Mouse (Mus musculus): ENCODE measurements around the gene Rps6kb1.
A peak's percentile ranks its signal among the peaks of the same experiment; 100 is the strongest.
"Not testable (repeated sequence)": the region's sequence is repeated elsewhere in the genome, so short reads cannot be mapped to it uniquely, and the experiment has no call there.

The Rps6kb1 gene

DNA sequence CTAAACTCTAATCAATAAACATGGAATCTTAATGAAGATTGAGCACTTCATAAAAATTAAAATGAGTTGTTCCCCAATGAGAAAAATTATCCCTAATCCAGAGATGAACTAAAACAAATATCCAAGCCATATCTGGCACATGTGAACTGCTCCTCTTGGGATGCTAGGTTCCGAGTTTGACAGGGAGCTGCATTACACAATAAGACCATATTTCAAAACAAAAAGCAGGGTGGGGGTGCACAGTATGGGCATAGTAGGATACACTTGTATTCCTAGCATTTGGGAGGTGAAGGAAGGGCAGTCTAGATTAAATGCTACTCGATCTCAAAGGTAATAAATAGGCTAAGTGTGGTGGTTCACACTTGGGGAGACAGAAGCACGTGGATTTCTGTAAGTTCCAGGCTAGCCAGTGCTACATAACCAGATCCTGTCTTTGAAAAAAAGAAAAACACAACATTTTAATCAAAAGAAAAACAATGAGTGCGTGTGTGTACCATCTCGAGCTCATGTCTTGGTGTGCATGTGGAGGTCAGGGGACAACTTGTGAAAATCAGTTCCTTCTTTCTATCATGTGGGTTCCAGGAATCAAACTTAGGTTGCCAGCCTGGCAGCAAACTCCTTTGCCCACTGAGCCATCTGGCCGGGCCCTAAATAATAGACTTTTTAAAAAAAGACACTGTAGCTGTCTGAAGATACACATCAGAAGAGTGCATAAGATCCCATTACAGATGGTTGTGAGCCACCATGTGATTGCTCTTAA, 4.7 kb downstream of the Rps6kb1 start:
- no peak for DNase-seq (ENCODE audit: low spot score)

DNA sequence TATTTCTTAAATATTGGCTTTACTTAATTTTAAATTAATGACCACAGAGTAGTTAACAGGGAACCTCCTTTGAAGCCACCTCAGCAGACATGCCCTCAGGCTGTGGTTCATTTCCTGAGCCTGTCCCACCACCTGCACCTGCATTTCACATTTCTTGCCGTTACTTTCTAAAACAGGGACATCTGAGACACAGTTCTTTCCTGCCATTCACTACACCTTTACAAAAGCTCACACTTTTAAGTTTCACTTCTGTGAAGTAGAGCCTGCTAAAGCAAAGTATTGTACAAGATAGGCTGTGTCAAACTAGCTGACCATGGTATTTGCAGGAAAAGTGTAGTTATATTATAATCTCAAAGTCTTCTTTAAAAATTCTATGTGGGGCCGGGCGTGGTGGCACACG, 5.8 kb downstream of the Rps6kb1 start:
- DNase-seq (ENCODE audit: low spot score) = no peak

DNA sequence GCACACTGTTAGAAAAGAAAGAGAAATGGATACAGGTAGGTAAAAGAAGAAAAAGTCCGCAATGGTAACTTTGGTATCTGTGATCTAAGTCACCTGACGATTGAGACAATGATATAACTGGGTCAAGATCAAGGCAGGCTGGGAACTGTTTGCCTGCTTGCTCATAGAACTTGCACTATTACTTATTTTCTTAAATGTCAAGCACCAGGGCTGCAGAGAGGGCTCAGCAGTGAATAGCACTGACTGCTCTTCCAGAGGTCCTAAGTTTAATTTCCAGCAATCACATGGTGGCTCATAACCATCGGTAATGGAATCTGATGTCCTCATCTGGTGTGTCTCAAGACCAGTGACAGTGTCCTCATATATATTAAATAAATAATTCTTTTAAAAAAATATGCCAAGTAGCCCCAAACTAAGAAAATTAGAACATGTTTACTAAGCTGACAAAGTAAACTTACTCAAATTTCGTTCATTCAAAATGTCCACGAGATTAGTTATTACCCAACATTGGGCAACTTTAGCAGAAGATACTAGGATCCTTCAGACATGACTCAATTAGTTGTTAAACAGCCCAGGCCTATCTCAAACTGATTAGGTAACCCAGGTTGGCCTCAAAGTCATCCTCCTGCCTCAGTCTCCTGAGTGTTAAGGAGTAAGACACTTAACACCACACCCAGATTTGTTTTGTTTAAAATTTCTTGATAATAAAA, 10.2 kb downstream of the Rps6kb1 start:
- DNase-seq (ENCODE audit: low spot score) = no peak

DNA sequence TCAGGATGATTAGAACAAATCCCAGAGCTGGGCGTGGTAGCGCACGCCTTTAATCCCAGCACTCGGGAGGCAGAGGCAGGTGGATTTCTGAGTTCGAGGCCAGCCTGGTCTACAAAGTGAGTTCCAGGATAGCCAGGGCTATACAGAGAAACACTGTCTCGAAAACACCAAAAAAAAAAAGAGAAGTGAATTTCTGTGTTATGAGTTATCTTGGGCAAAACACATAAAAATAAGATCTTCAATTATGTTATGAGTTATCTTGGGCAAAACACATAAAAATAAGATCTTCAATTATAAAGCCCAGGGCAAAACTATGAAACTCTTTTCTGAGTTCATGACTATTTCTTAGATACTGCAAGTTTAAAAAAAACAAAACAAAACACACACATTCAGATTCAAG, 11.3 kb downstream of the Rps6kb1 start:
- not testable (repeated sequence) for DNase-seq (ENCODE audit: low spot score)

DNA sequence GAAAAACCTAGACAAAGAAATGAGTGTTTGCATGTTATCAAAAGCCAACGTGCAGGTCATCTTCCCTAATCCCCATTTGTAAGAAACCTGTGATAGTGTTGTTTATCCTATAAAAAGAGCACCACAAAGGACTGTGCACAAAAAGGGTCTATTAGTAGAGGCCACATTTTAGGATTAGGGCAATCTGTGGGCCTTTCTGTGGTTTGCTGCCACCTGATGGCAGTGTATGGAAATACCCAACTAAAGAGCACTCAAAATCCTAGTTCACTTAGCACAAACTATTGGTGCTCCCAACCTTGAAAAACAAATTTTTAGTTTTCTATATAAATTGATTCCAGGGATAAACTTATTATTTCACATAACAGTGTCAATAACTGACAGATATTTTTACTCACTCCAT, 11.8 kb downstream of the Rps6kb1 start:
- no peak for DNase-seq (ENCODE audit: low spot score)

DNA sequence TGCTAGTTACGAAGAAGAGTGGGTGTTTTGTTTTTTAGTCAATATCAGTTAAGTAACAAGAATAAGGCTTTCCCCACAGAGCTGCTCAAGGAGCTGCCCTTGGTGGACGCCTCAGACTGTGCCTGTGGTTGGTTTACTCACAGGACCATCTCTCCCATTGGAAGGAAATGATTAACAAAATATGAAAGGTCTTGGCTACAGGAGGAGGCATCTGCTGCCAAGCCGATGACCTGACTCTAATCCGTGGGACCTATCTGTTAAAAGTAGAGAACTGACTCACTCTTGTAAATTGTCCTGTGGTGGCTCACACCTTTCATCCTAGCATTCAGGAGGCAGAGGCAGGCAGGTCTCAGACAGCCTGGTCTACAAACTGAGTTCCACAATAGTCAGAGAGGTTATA, 17.1 kb downstream of the Rps6kb1 start:
- no peak for DNase-seq (ENCODE audit: low spot score)

DNA sequence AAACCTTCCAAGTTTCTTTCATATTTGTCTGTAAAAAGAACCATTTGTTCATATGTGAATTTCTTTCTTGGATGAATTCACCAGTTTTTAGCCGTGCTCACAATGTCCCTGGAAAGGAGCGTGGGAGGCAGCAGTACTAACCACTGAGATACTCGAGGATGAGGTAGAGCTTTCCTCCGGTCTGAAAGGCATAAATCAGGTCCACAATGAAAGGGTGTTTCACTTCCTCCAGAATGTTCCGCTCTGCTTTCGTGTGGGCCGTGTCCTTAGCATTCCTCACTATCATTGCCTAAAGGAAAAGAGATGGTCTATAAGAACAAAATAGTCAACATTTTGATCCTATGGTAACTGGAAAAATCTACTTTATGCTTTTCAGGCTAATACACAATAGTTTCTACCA, 24.9 kb downstream of the Rps6kb1 start:
- no peak for DNase-seq (ENCODE audit: low spot score)

DNA sequence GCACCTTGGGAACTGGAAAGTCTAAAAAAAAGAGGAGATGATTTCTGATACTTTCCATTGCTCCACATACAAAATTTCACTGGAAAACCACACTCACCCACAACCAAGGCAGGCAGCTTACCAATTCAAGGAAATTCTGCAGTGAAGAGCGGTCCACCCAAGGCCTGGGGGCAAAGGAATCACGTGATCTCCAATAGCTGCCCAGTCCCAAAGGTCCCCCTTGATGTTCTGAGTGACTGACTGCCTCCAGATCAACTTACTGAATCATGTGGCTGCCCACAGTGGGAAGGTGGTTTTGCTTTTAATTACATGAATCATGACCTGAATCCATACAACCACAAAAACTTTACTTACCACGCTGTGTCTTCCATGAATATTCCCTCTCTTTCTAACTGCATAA, 27.4 kb downstream of the Rps6kb1 start:
- no peak for DNase-seq (ENCODE audit: low spot score)

DNA sequence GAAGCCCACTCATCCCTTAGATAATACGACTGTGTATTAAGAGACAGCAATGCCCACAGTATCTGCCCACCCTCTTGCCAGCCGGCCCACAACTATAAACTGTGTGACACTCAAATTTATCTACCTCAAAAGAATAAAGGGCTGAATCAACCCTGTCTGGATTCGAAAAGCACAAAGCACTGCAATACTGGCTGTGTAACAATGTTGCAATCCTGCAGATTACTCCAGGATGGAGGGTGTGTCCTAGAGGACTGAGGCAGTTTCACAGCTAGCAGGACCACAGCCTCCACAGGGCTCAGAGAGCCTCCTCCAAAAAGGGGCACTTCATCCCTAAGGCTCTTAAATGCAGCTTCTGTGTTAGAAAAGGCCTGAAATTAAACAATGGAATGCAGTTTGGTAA, 28.0 kb downstream of the Rps6kb1 start:
- DNase-seq (ENCODE audit: low spot score) = no peak

DNA sequence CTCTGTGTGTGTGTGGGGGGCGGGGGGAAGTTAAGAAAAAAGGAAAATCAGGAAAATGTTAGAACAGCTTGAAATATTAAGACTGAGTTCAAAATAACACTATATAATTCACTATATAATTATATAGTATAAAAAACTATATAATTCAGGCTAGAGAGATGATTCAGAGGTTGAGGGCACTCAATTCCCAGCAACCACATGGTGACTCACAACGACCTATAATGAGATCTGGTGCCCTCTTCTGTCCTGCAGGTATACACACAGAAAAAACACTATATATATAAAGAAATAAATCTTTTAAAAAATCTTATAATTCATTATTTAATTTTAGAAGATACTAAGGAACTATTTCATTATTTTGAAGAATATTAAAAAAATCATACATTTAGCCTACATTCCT, 36.6 kb downstream of the Rps6kb1 start:
- no peak for DNase-seq (ENCODE audit: low spot score)

DNA sequence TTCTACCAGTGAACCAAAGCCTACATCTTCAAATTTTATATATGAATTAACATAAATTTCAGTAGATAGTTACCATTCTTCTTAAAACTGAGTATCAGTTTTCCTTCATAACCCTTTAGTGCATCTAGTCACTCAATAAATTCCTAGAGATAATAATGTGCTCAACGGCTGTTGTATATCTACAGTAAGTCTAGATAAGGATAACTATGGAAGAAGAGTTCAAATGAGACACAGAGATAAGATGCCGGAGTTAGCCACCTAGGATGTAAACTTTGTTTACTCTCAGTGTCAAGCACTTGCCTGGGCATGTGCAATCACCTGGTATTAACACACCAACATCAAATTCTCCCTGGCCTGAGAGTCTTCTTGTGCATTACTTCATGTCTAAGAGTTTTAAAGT, 37.3 kb downstream of the Rps6kb1 start:
- DNase-seq (ENCODE audit: low spot score) = no peak

DNA sequence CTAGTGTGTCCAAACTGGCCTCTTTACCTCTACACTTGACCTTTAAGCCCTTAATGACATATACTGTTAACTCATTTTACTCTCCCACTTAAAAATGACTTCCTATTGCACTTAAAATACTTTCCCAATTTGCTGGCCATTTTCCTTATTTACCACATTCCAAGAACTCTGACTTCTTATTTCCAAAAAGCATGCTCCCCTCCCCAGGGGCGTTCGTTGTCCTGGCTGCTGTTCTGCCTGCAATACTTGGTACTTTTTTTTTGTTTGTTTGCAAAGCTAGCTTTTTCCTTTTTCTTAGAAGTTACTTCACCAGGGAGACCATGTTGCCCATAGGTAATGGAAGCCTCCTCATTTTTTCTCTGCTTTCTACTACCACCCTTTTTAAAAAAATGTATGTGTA, 41.5 kb downstream of the Rps6kb1 start:
- no peak for DNase-seq (ENCODE audit: low spot score)

DNA sequence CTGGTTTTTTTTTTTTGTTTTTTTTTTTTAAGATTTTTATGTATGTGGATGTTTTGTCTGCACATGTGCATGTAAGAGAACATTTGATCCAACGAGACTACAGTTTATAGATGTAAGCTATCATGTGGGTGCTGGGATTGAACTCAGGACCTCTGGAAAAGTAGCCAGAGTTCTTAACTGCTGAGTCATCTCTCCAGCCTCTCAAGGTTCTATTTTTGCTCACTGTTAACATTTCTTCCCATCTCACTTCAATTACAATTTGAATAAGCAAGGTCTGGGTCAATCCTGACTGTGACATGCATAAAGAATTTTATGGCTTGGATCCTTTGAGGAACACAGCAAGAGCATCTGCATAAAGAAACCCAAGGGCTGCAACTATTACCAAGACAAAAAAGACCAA, 43.8 kb downstream of the Rps6kb1 start:
- no peak for DNase-seq (ENCODE audit: low spot score)

DNA sequence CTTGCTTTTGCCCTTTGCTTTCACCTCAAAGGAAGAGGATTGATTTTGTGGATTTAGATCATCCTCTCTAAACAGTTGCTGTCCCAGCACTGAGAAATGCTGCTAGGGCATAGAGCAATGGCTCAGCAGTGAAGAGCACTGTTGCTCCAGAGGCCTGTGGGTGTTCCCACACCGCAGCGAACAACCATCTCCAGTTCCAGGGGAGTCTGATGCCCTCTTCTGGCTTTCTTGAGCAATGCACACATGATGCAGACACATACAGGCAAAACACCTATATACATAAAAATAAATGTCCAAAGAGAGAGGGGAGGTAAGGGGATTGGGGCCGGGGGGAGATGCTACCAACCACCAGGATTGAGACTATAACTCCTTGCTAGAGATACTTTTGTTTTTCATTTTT, 46.7 kb downstream of the Rps6kb1 start:
- DNase-seq (ENCODE audit: low spot score) = no peak

DNA sequence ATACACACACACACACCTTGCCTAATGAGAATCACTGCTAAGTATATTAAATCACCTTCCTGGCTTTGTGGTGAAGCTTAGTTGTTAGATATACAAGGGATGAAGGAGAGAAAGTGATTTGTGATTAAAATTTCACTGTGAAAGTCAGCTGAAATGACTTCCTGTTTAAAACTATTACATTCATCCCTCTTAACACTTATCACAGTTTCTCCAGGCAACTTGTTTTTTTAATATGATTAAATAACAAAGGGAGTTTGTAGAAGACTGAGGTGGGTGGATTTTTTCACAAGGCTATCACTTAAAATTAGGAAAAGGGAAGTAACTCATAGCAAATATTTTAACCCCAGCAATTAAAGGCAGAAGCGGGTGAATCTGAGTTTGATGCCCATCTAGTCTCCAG, 47.2 kb downstream of the Rps6kb1 start:
- DNase-seq (ENCODE audit: low spot score) = no peak

DNA sequence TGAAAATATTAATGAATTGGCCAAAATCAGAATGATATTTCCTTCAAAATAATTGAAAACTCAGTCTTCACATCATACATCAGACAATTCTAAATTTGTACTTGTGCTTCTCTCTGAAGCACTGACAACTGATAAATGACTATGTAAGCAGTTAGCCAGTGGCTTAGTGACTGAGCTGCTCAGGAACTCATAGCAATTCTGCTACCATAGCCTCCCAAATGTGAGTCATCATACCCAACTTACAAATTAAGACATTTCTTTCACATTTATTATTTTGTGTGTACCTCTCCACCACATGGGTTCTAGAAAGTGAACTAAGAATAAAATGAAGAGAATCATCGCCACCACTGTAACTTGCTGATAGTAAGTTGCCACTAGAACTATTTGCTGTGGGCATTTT, 53.8 kb downstream of the Rps6kb1 start:
- no peak for DNase-seq (ENCODE audit: low spot score)

DNA sequence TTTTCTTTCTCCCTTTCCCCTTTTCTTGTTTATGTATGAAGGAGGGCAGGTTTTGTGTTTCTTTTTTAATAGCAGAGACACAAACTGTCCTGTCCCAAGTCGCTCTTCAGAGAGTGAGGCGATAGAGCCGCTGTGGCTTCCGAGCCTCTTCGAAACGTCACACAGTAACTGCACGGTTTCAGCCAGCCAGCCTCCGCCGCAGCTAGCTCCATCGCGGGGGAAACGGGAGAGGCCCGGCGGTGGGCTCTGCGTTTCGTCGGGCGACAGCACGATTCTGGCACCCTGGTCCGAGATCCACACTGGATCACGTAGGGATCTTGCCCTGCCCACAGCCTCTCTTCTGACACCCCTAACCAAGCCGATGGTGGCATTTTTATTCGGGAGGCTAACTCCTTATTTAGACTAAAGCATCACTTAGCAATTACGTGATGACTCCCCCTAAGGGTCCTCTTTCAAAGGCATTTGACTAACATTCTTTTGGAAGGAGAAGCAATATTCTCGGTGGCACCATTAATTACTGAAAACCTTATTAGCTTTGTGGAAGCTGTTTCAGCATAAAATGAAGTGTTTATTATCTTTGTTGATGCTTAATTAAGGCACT, 59.6 kb downstream of the Rps6kb1 start:
- DNase-seq (ENCODE audit: low spot score) = peak; percentile 15

DNA sequence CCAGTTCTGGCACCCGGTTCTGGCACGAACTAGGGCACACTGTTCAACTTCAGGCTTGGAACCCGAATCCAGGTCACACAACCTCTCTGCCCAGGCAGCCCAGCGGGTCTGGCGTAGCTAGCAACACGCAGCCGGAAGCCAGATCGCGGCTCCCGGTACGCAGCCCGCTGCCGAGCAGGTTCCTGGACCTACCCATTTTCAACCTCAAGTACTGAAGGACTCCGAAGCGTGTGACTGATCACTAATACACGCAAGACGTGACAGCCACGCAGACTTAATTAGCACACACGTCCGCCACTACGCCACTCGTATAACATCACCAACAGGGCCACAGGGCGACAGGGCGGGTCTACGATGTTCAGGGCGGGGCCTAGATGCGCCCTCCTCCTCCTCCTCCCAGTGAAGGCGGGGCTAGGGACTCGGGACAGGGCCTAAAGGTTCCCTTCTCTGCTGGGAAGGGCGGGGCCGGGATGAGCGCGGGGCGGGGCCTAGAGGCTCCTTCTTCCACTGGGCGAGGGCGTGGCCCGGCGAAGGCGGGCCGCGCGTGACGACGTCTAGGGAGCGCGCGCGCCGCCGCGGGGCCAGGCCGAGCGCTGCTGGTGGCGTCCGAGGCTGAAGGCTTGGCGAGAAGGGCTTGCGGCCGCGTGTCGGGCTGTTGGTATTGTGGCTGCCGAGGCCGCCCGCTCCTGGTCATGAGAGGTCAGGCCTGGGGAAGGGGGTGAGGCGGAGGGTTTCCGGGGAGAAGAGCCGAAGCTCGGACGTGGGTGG, 60.3 kb downstream of the Rps6kb1 start, which contains the start of gene Rnft1:
Gene Rnft1 (plus strand): TSS at position 557 of the 768 bp plus-strand sequence.
- peak; percentile 99 for DNase-seq (ENCODE audit: low spot score)

DNA sequence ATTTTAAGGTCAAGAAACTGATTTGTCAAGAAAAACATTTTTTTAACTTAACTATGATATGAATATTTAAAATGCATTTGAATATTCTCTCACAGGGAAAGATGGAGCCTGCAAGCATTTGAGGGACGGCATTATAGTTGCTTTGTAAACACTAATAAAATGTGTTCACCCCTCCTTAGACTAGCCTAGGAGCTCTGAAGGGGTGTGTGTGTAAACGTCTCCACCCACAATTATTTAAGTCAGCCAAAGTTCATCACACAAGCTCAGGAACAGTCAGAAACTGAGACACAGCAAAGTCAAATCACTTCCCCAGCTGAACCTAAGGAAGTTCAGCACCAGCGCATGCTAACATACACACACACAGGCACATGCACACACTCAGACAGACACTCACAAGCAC, 71.0 kb downstream of the Rps6kb1 start:
- no peak for DNase-seq (ENCODE audit: low spot score)

DNA sequence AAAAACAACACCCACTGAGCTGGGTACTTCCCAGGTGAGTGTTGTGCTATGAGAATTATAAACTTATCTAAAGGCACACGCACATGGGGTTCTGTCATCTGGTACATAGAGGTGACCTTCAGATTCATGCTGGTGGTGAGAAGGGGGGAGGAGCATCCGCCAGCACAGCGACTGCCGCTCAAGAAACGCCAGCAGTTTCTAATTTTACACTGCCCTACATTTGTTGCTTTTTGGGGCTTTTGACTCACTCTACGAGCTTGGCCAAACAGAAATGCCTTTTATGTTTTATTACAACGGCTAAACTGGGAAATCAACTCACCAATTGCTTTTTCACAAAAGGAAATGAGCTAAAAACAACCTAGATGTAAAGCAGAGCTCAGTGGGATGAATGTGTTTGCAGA, 71.8 kb downstream of the Rps6kb1 start:
- DNase-seq (ENCODE audit: low spot score) = peak; percentile 9

DNA sequence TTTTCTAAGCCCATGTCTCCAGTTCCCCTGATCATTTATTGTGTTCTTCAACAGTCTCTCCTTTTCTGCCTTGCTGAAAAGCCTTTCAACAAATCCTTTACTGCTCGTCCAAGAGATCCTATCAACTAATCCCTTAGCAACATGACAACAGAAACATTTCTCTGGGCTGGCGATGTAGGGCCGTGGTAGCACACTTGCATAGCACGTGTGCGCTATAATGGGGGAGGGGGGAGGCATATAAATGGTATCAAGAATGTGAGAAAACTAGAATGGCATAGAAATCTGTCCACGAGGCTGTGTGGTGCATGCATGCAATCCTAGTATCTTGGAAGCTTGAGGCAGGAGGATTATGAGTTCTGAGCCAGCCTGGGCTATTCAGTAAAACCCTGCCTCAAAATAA, 72.8 kb downstream of the Rps6kb1 start:
- no peak for DNase-seq (ENCODE audit: low spot score)

DNA sequence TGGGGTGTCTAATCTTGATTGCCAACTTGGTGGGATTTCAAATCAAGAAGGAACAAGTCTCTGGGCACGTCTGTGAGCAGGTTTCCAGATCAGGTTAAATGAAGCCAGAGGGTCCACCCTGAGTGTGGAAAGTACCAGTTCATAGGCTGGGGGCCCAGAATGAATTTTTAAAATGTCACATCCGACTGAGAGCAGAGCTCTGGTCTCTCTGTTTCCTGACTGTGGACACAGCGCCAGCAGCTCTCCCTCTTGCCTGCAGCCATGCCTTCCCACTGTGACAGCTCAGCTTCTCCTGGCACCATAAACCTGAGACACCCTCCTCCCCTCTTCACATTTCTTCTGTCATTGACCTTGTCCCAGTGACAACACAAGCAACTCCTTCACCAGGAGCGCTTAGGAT, 75.6 kb downstream of the Rps6kb1 start:
- no peak for DNase-seq (ENCODE audit: low spot score)

DNA sequence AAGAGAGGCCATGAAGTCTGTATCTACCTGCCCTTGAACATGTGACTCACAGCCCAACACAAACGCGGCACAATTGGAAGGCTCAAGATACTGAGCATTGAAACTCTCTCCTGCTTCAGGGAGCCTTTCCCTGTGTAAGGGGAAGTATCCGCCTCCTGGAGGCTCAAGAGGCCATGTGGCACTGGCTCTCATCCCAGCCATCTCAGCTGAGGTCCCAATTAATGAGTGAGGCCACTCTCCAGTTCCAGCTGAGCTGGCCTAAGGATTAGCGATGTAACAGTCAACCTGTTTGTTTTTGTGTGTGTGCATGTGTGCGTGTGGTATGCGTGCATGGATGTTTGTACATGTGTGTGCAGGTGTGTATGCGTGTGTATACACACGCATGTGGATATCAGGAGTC, 76.3 kb downstream of the Rps6kb1 start:
- DNase-seq (ENCODE audit: low spot score) = no peak

All from ovary, adult 18-20 months (tissue).